In the genomic region with DNA sequence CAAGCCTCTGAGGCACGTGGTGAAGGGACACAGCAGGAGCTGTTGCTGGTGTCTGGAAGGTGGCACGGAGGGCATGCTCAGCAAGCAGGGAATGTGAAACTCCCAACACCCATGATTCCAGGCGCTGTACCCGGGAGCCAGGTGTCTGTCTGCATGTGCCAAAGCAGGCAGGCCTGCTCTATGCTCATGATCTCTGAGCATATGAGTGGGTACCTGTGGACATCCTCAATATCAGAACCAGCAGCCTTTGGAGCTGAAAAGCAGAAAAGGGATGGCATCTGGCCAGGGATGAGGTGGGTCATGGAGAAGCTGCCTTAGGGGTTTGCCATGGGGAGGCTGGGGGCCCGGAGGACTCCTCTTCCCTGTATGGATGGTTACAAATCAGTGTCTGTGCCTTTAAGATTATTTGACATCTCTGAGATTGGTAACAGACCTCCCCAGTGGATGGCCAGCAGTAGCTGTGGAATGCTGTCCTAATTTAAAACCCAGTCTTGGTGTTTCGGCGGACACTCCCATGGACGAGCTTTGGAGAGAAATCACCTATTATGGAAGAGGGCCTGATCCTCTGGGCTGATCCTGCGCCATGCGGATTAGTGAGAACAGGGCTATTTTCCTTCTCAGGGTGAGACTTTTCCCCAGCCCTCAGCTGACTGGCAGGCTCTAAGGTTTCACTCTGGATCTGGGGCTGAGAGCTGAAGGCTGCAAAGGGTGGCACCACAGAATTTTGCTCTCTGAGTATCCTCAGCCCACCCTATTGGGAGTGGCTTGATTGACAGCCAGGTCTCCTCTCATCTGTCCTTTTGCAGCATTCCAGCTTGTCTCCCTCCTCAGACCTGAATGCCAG, we compare ENCODE assay signal across 10 mouse cellular contexts.
A peak's percentile ranks its signal among the peaks of the same experiment; 100 is the strongest.
DNase-seq lines count a peak whose midpoint lies in the region; ATAC-seq lines count a peak whose summit lies in the region.
"Had no signal": no experiment of that assay in that cellular context is flagged by ENCODE, and none has a peak within 500 bp of the region (broad histone marks: within the 10 kb centered on the region; RNA-seq: fewer than 3 reads in every experiment).

No protein-coding gene starts in this region.

- no peak overlapping the region for H3K27ac ChIP-seq in lung, embryonic 16.5 days (ENCODE audit: low read length)
- peak overlapping the region; percentile 86 for H3K27ac ChIP-seq in stomach, embryonic 14.5 days (ENCODE audit: low read length)
- H3K27ac ChIP-seq: kidney, embryonic 15.5 days had no signal

- H3K9ac ChIP-seq in lung, embryonic 16.5 days (ENCODE audit: low read length): no peak overlapping the region
- no peak overlapping the region; the same call in 1 of the 2 replicates for H3K9ac ChIP-seq in stomach, embryonic 14.5 days (replicated peaks; ENCODE audit: low read depth, low read length)
- H3K9ac ChIP-seq: kidney, embryonic 15.5 days had no signal

- no peaks in the 10 kb centered on the region for H3K36me3 ChIP-seq in lung, embryonic 16.5 days (ENCODE audit: control insufficient read depth, insufficient read depth, low read length)
- no peaks in the 10 kb centered on the region for H3K36me3 ChIP-seq in stomach, embryonic 14.5 days (ENCODE audit: control insufficient read depth, insufficient read depth, low read length)
- H3K36me3 ChIP-seq: kidney, embryonic 15.5 days had no signal

- H3K4me1 ChIP-seq in lung, embryonic 16.5 days (replicated peaks; ENCODE audit: control insufficient read depth, insufficient read depth, low read length): no peaks in the 10 kb centered on the region
- H3K4me1 ChIP-seq in stomach, embryonic 14.5 days (ENCODE audit: control insufficient read depth, insufficient read depth, low read length): peaks cover 8% of the 10 kb centered on the region; the same call in 1 of the 2 replicates
- H3K4me1 ChIP-seq: megakaryocyte, embryonic 14.5 days had no signal

- H3K9me3 ChIP-seq in lung, embryonic 16.5 days (ENCODE audit: control insufficient read depth, low read length): no peaks in the 10 kb centered on the region
- H3K9me3 ChIP-seq in stomach, embryonic 14.5 days (ENCODE audit: control insufficient read depth, low read depth, low read length): no peaks in the 10 kb centered on the region
- H3K9me3 ChIP-seq: kidney, embryonic 15.5 days had no signal

- no peak overlapping the region for H3K4me2 ChIP-seq in lung, embryonic 16.5 days (ENCODE audit: low read depth, low read length)
- H3K4me2 ChIP-seq in stomach, embryonic 14.5 days (replicated peaks; ENCODE audit: low read depth, low read length): no peak overlapping the region
- H3K4me2 ChIP-seq: kidney, embryonic 15.5 days had no signal

- no peak for DNase-seq in lung, postnatal 4 days
- peak; percentile 74 for DNase-seq in gastrocnemius, postnatal 25 days
- peak; percentile 27 to 62 for DNase-seq in heart, postnatal 14 days
- DNase-seq in thymus, postnatal 4 days: no peak
- no peak for DNase-seq in left cerebral cortex, adult 9 months (ENCODE audit: low spot score in 2 of 2)
- DNase-seq in thymus, postnatal 36 days: no peak

- H3K27me3 ChIP-seq in lung, embryonic 16.5 days (ENCODE audit: control insufficient read depth, insufficient read depth, low read depth, low read length): no peaks in the 10 kb centered on the region
- no peaks in the 10 kb centered on the region for H3K27me3 ChIP-seq in stomach, embryonic 14.5 days (ENCODE audit: control insufficient read depth, insufficient read depth, low read length)
- H3K27me3 ChIP-seq: kidney, embryonic 15.5 days had no signal

- H3K4me3 ChIP-seq in lung, embryonic 16.5 days (ENCODE audit: low read length): no peak overlapping the region
- H3K4me3 ChIP-seq in stomach, embryonic 14.5 days (ENCODE audit: low read depth, low read length): no peak overlapping the region
- H3K4me3 ChIP-seq: kidney, embryonic 15.5 days; megakaryocyte, embryonic 14.5 days had no signal

- intact Hi-C loops in heart, postnatal 14 days (cut with DNase I): no loop called here

- ATAC-seq in lung, embryonic 16.5 days (ENCODE audit: low read depth): peak; percentile 45; the same call in 1 of the 2 replicates
- peak; percentile 74; the same call in 1 of the 2 replicates for ATAC-seq in stomach, embryonic 14.5 days (ENCODE audit: insufficient number of reproducible peaks, insufficient read depth, low FRiP score, low read depth)

- WGBS in lung, embryonic 16.5 days: 58% methylated on average over 10 of the region's 10 CpGs
- WGBS in stomach, embryonic 14.5 days: 42% methylated on average over 10 of the region's 10 CpGs

Comparison
In these comparisons a context has a peak if more than half of its experiments do, and no peak if none do; other contexts are left out.
1. DNase-seq: peak in gastrocnemius, postnatal 25 days (single experiment) and heart, postnatal 14 days (2 of 2); none in lung, postnatal 4 days (0 of 2), thymus, postnatal 4 days (single experiment), left cerebral cortex, adult 9 months (0 of 2) and thymus, postnatal 36 days (0 of 2).